Comparison of ENCODE assay signal across 16 mouse cellular contexts in genomic region chr19:44455356-44455755, GRCm38 (mm10). TPM values are rescaled to one million over a fixed set of nuclear protein-coding genes. Genes with fewer than 3 reads are reported as not detected.
"Had no signal": no experiment of that assay in that cellular context is flagged by ENCODE, and none has a peak within 500 bp of the region (broad histone marks: within the 10 kb centered on the region; RNA-seq: fewer than 3 reads in every experiment).

No protein-coding gene starts in this region.

- H3K27ac ChIP-seq: intestine, embryonic 15.5 days; limb, embryonic 15.5 days; liver, embryonic 13.5 days; midbrain, embryonic 12.5 days had no signal

- H3K9me3 ChIP-seq: intestine, embryonic 15.5 days; limb, embryonic 15.5 days; liver, embryonic 13.5 days; midbrain, embryonic 12.5 days had no signal

- H3K4me3 ChIP-seq: intestine, embryonic 15.5 days; limb, embryonic 15.5 days; liver, embryonic 13.5 days; midbrain, embryonic 12.5 days had no signal

- H3K4me2 ChIP-seq: intestine, embryonic 15.5 days; limb, embryonic 15.5 days; liver, embryonic 13.5 days; midbrain, embryonic 12.5 days had no signal

- H3K27me3 ChIP-seq: intestine, embryonic 15.5 days; liver, embryonic 13.5 days had no signal

- DNase-seq: layer of hippocampus, adult 9-11 months; layer of hippocampus, postnatal 36 days; liver, embryonic 13.5 days; lung, adult 18-20 months; right cerebral cortex, adult 18-20 months; right cerebral cortex, postnatal 25 days; thymus, postnatal 36 days had no signal

- H3K4me1 ChIP-seq: intestine, embryonic 15.5 days; limb, embryonic 15.5 days; liver, embryonic 13.5 days; midbrain, embryonic 12.5 days had no signal

- ATAC-seq: intestine, embryonic 15.5 days had no signal

- H3K36me3 ChIP-seq: intestine, embryonic 15.5 days; limb, embryonic 15.5 days; liver, embryonic 13.5 days; midbrain, embryonic 12.5 days had no signal

- H3K9ac ChIP-seq: intestine, embryonic 15.5 days; limb, embryonic 15.5 days; liver, embryonic 13.5 days; midbrain, embryonic 12.5 days had no signal

RNA-seq across cellular contexts. Expression of gene Wnt8b, which starts 37.9 kb away (rescaled TPM):
- total RNA-seq: layer of hippocampus, postnatal 36 days; left cerebral cortex, postnatal 25 days; megakaryocyte-erythroid progenitor cell, adult 5-6 weeks had no signal
- polyA plus RNA-seq: intestine, embryonic 15.5 days; limb, embryonic 11.5 days; limb, embryonic 15.5 days; liver, embryonic 13.5 days; lung, embryonic 16.5 days; small intestine, adult 2 months; stomach, embryonic 16.5 days had no signal
